Mouse (Mus musculus) megakaryocyte progenitor cell, adult 5-6 weeks (primary cell): Measurements from ENCODE around the gene Ltb. TPM values are rescaled to one million over a fixed set of nuclear protein-coding genes. Genes with fewer than 3 reads are reported as not detected.

ENCODE experiments used
- ATAC-seq: replicated peaks from 2 replicates; pipeline ENCODE4 v1.8.0; 2016; ENCODE audit warnings: mild to moderate bottlenecking, moderate TSS enrichment, inconsistent platforms; ENCODE audit not compliant: poor library complexity
- total RNA-seq, 2 experiments: library from RNA; stranded (forward) in 1 of 2; stranded (reverse) in 1 of 2; fragments of 157-497, 149-512 nt in 1 of 2; fragments of 200-1000 nt in 1 of 2; gene quantifications; 2 replicates each; pipeline versions ENCODE4 v1.2.3 to v1.2.4; 2015 to 2017

Ltb gene
- total RNA-seq, 2 experiments from 2014 or later, result 0.81 to 4.4 TPM

DNA sequence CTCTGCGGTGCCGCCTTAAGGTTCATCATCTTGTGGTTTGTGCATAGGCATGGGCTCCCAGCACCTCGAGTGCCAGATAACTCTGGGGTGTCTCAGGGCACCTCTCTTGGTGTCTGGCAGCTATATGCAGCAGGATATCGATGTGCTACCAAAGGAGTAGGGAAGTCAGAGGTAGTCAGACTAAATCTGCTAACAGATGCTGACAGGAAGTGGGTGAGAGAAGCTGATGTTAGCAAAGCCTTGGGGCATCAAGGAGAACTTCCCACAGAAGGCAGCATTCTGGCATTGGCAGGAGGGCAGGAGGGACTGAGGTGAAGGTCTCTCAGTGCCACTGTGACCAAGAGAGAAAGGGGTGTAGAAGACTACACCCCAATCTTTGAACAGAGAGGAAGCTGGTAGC, 4.1 kb upstream of the Ltb start:
- ATAC-seq, result 0 out of 2 replicates have a peak, but pooled peaks have one; percentile 3

DNA sequence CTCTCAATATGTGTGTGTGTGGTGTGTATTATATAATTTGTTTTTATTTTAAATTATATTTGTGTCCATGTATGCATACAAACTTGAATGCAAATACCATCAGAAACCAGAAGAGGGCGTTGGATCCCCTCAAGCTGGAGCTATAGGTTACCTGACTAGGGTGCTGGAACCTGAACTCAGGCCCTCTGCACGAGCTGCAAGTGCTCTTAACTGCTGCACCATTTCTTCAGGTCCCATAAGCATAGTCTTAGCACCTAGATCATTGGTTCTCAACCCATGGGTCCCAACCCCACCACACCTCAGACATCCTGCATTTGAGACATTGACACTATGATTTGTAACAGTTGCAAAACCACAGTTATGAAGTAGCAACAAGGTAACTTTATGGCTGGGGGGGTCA, 2.5 kb upstream of the Ltb start:
- no peak for ATAC-seq

GRCm38 (mm10) chr17:35192924-35193323, 1.3 kb upstream of the Ltb start:
- ATAC-seq, result peak; percentile 47

DNA sequence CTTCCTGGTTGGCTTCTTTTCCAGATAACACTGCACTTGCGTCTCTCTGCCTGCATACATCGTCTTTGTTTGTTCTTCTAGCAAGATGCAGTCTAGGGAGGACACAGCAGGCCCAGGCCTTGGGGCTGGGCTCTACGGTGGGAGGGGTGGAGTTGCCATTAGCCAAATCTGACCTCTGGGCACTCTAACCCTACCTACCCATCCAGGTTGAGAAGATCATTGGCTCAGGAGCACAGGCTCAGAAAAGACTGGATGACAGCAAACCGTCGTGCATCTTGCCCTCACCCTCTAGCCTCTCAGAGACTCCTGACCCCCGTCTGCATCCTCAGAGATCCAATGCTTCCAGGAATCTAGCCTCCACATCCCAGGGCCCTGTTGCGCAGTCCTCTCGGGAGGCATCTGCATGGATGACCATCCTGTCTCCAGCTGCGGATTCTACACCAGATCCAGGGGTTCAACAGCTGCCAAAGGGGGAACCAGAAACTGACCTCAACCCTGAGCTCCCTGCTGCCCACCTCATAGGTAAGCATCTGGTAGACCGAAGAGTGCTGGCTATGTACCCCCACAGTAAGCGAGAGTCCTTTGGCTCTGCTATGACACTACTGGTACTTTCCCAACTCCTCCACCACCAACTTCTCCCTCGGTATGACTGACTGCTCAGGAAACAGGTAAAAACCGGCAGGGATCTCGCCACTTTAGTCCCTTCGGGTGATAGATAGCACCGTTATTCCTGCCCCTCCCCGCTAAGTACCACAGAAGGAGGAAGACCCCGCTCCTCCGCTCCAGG, 798 bp downstream of the Ltb start:
- no peak for ATAC-seq

- ATAC-seq, result peak; percentile 79
Measured at GRCm38 (mm10) chr17:35195631-35196320, 1.5 kb downstream of the Ltb start.

GRCm38 (mm10) chr17:35196321-35196641, 2.0 kb downstream of the Ltb start:
- no peak for ATAC-seq

GRCm38 (mm10) chr17:35197126-35197525, 2.9 kb downstream of the Ltb start:
- no peak for ATAC-seq

GRCm38 (mm10) chr17:35198029-35198428, 3.8 kb downstream of the Ltb start:
- ATAC-seq, result no peak

GRCm38 (mm10) chr17:35198946-35199345, 4.7 kb downstream of the Ltb start:
- ATAC-seq, result no peak

DNA sequence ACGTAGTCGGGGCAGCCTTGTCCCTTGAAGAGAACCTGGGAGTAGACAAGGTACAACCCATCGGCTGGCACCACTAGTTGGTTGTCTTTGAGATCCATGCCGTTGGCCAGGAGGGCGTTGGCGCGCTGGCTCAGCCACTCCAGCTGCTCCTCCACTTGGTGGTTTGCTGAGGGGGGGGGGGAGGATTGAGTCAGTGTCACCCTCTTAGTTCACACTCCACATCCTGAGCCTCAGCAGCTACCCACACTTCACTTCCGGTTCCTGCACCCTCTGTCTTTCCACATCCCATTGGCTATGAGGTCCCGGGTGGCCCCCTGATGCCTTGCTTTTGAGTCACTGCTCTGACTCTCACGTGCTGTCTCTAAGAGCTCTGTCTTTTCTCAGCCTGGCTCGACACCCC, 6.2 kb downstream of the Ltb start:
- ATAC-seq, result peak; percentile 83

DNA sequence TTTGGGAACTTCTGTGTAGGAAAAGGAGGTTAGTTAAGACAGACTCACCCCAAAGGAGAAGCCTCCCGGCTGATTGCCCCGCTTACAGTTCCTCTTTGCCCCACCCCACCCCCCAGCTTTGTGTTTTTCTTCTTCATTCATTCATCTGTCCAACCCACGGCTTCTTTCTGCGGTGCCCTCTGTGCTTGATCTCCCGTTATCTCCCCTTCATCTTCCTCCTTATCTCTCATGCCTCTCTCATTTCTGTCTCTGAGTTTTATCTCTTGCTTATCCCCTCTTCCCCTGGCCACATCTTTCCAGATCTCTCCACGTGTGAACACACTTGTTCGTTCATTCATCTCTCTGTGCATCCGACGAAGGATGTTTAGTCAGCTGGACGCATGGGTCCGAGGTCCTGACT, 6.9 kb downstream of the Ltb start:
- ATAC-seq, result no peak

GRCm38 (mm10) chr17:35201787-35202186, 7.5 kb downstream of the Ltb start, which contains the start of gene Tnf:
Tnf (minus strand) TSS chr17:35202007.
- ATAC-seq, result peak; percentile 56

DNA sequence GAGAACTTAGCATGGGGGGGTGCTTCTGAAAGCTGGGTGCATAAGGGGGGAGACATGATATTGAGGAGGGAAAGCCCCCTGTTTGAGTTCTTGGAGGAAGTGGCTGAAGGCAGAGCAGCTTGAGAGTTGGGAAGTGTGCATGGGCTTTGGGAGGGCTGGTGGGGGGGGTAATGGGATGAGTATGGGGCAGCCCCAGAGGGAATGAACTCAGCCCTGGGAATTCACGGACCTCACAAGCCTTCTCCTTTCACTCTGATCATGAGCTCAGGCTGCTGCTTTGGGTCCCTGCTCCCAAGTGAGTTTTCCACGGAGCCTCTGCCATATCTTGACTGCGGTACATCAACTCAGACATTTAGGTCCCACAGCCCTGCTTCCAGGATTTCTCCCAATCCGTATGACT, 8.2 kb downstream of the Ltb start:
- ATAC-seq, result no peak

- no peak for ATAC-seq
Measured at GRCm38 (mm10) chr17:35204494-35205379, 10.5 kb downstream of the Ltb start, which contains the start of gene Lta. Lta (minus strand) TSS chr17:35205351.

- ATAC-seq, result no peak
Measured at GRCm38 (mm10) chr17:35205380-35205769, 11.1 kb downstream of the Ltb start.

GRCm38 (mm10) chr17:35209785-35210535, 15.7 kb downstream of the Ltb start:
- ATAC-seq, result peak; percentile 65

DNA sequence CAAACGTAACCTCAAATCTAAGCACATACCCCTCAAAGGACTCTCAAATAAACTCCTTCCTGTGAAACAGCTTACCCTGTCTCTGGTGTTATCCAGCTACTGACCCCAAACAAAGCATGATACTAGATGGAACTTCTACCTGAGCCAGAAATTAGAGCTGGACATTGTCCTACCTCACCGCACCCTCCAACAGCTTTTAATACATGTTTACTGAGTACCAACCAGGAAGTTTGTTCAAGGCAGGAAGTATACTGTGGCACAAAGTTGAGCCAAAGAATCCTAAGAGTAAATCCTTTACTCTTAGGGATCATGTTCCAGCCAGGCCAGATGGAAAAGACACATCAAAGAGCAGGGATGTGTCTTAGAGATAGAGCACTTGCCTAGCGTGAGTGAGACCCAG, 16.4 kb downstream of the Ltb start:
- no peak for ATAC-seq

DNA sequence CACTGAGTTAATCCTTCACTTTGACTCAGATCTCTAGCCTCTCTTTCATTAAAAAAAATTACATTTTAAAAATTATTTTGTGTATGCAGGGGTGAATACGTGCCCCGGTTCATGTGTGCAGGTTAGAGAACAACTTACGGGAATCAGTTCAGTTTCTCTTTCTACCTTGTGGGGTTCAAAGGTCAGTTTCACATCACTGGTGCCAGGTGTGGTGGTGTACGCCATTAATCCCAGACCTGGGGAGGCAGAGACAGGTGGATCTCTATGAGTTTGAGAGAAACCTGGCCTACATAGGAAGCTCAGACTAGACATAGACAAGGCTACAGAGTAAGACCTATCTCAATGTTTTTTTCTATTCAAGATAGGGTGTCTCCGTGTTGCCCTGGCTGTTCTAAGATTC, 18.8 kb downstream of the Ltb start:
- no peak for ATAC-seq

GRCm38 (mm10) chr17:35218516-35219193, 24.4 kb downstream of the Ltb start:
- peak; percentile 38 for ATAC-seq

DNA sequence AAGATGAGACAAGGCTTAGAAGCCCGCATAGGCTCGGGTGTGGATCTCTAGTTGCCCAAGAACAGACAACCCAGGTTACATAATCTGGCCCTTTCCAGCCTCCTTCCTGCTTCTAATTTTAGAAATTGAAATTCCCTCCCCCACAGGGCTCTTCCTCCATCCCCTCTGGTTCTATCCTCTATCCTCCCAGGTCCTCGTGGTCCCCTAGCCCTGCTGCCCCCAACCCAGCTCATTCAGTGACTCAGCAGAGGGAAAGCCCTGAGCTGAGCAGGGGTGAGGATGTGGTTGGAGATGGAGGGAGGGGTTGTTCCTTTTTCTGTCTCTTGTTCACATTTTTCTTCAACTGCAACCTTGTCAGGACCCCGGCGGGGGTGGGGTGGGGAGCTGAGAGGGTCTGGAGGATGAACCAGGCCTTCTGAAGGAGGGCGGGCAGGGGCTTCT, 25.4 kb downstream of the Ltb start:
- ATAC-seq, result peak; percentile 71
